Mouse (Mus musculus) MEL-GATA-1-ER (cell line): ENCODE measurements at regions not wholly inside any gene's neighbourhood (a gene's known extent, or its start where the extent isn't known, plus 50 kb on each side); places are given as distances from the start of the nearest gene placed in this dataset.

Experiments used
- DNase-seq: peaks from one replicate; pipeline ENCODE4 v3.0.0-alpha.2; 2012; ENCODE audit warnings: low read depth; ENCODE audit errors: extremely low read depth

DNA sequence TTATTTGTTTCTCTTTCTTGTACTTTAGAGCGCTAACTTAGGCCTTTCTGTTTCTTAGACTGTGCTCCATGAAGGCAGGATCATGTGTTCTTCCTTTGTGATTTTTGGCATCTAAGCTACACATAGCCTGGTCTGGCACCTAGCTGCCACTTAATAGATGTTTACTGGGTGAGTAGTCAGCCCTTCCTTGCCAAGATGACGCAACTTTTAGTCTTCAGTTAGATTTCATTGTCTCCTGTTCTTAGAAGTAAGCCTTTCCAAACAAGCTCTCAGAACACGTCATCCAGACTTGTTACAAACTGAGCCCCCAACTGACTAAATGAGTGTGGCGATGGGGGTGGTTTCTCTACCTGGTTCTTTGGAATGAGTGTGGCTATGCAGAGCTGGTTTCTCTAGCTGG is 85.4 kb upstream of the Rapgef5 start:
- DNase-seq, result no peak

DNA sequence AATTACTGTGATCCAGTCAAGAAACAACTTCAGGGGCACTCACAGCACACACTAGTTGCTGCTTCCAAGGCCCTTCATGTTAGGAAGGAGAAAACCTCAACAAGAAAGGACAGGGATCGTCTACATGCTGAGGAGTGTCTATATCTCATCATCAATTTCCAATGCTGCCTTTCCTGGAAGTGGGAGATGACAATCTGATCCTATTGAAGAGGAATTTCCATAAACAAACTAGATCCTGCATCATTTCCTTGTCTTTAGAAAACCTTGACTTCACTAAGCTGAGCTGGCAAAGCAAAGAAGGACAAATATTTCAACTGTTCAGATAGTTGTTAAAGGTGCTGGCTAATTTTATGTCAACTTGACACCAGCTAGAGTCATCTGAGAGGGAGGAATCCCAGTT is 83.5 kb upstream of the Rapgef5 start:
- DNase-seq, result no peak

DNA sequence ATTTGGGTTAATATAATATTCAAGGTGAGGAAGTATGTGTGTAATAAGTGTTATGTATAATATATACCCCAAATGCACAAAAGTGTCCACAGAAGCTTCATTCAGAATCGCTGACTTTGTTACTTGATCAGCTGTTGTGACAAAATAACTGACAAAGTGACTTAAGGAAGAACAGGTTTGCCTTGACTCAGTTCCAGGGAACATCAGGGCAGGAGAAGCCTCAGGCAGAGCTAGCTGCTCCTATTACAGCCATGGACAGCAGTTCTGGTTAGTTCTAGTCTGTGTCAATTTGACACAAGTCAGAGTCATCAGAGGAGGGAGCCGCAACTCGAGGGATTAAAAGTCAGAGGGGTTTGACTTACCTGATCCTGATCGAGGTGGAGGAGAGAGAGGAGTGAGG is 79.3 kb upstream of the Rapgef5 start:
- no peak for DNase-seq

DNA sequence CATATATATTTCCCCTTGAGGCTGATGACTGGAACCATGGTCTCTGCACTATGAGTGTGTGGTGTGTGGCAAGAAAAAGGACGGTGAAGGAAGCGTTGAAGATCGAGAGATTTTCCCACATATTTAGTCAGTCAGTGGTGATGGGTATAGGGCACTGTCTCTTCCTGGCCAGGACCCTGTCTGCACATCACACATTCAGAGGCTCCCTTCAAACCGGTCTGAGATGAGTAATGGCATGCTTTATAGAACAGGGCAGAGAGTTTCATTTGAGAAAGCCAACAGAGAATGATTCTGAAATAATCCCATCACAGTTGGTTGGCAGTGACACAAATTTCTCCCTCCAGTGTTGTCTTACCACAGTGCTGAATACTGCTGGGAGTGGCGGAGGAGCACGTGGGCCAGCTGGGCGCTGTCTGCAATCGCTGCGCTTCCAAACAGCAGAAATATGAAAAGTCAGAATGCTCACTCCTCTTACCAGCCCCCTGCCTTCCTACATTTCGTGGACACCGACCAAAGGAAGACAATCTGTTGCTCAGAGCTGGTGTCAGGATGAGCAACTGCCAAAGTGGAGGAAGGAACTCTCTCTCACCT is 77.2 kb upstream of the Rapgef5 start:
- DNase-seq, result no peak

DNA sequence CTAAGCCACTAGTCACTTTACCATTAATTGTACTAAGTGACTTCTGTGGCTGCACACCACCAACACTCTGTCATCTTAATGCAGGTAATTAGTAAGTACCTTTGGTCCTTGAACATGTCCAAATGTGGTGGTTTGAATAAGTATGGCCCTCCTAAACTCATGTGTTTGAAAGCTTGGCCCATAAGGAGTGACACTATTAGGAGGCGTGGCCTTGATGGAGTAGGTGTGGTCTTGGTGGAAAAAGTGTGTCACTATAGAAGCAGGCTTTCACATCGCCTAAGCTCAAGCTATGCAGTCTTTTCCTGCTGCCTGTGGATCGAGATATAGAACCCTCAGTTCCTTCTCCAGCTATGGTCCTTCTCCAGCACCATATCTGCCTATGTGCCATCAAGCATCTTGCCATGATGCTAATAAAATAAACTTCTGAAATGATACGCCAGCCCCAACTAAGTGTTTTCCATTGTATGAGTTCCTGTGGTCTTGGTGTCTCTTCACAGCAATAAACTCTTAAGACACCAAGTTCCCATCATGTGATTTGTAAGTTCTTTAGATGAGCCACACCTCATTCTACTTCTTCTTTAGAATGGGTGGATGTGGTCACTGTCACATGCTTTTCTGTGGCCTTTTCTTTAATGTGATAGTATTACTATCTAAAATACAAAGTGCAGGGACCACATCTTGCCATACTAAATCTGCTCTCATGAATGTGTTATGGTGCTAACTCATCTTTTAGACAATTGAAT is 71.9 kb upstream of the Rapgef5 start:
- DNase-seq, result no peak

DNA sequence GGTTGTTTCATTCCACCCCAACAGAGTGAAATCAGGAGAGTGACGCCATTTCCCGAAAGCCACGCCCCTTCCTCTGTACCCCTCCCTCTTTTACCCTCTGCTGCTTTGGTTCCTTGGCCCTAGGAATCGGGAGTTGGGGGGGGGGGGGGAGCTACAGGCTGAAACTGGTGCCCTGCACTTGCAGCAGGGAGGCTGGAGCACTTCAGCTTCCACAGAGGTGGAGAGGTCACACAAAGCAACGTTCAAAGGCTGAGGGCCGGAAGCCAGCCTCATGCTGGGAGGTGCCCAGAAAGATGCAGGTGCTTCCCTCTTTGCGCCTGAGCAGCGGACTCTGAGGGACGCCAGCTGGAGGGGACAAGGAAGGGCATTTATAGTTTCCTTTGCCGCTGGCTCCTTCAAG is 69.1 kb upstream of the Rapgef5 start:
- no peak for DNase-seq

DNA sequence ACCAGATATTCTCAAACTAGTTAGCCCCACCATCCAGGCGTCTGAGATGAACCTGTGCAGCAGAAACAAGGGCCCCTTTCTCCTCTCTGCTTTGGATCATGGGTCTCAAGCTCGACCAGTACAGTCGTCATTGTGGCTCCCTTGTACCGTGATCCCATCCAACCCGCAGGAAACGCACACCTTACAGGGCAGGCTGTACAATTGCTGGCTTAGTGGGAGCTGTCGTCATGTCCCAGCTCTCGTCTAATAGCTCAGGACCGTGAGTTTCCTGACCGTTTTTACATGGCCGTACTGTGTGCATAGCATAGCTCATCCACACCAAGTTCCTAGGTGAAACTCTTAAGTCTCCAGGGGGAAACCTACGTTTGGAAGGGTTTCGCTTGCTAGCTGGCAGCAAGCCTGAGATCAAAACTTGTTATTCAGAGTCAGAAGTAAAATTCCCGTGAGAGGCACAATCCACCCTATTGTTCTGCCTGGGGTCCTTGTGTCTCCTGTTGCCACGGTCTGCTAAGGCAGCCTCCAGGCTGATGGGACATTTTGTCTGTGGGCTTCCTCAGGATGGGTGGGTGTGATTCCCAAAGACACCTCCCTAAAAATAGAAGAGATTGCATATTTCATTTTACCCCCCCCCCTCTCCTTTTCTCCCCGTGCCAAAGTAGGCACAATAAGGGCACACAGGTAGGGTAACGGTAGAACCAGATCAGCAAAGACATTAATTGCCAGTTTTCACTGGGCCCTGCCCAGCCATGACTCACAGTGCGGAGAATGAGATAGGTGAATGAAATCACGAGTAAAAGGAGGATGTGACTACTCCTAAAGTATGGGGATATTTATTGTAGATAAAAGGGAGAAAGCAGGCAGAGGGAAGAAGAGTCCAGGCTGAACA is 68.2 kb upstream of the Rapgef5 start:
- DNase-seq, result no peak

DNA sequence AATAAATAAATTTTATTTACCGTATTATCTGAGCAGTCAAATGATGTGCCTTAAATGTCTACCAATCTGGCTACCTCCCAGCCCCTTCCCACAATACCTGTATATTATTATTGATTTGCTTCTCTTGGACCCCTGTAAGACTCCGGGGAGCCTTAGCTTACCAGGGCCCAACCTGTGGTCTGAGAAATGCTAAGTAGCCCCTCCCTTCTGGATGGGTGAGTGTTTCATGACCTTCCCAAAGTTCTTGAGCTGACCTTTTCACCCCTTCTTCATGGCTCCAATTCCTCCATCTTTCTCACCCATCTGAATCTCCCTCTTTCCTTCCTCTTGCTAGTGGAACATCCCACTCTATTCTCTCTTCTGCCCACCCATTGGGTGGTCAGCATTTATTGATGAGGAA is 67.2 kb upstream of the Rapgef5 start:
- DNase-seq, result no peak

DNA sequence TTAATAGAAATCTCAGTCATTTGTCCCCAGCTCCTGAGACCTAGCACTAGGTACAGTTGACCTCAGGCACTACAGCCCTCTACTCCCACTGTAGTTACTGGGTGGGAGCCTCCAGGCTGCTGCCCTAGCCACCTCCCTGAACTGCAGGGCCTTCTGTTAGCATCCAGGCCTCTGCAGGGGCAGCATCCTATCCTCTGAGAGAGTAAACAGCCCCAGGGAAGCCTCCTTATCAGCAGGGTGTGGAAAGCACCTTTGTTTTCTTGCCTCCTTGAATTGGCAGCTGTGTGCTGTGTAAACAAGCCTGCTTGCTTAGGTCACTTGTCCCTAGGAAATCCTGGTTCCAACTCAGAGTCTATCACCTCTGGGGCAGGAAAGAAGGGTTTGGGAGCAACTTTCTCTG is 66.2 kb upstream of the Rapgef5 start:
- no peak for DNase-seq

DNA sequence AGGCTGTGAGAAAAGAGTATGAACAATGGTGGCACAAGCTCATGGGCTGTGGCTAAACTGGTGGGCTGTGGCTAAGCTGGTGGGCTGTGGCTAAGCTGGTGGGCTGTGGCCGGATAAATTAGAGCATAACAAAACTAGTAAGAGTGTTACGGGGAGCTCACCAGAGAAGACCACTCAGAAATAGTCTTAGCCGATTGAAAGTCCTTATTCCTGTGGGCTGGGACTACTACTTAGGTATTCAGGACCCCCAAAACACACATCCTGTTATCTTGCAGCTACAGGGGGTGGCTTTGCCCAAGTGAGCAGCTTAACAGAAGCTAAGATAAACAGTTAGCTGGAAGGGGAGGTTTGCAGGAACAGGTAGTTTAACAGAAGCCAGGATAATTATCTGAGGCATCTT is 65.4 kb upstream of the Rapgef5 start:
- no peak for DNase-seq

DNA sequence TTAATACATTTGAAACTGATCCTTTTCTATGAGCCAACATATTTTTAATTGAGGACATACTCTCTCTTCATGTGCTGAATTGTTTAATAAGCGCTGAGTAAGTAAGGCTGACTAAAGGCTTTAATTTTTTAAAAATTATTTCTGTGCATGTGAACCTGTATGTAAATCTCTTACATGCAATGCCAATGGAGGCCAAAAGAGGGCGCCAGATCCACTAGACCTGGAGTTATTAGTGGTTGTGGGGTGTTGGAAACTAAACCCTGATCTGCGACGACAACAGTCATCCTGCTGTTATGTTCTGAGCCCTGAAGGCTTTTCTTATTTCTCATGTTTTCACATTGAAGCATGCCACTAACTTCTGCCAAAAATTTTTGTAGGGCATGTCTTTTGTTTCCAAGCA is 64.8 kb upstream of the Rapgef5 start:
- DNase-seq, result no peak

DNA sequence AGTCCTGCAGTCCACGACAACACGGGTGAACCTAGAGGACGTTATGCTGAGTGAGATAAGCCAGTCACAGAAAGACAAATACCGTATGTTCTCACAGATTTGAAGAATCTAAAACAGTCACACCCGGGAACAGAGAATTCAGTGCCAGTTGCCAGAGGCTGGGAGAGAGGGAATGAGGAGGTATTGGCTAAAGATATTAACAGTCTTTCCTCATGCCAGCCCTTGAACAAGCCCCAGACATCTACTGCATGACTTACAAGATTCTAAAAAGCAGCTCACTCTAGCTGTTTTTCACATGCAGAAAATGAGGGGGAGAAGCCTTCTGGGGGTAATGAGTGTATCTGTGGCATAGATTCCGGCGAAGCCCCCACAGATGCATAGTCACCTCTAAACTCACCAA is 60.5 kb upstream of the Rapgef5 start:
- no peak for DNase-seq

DNA sequence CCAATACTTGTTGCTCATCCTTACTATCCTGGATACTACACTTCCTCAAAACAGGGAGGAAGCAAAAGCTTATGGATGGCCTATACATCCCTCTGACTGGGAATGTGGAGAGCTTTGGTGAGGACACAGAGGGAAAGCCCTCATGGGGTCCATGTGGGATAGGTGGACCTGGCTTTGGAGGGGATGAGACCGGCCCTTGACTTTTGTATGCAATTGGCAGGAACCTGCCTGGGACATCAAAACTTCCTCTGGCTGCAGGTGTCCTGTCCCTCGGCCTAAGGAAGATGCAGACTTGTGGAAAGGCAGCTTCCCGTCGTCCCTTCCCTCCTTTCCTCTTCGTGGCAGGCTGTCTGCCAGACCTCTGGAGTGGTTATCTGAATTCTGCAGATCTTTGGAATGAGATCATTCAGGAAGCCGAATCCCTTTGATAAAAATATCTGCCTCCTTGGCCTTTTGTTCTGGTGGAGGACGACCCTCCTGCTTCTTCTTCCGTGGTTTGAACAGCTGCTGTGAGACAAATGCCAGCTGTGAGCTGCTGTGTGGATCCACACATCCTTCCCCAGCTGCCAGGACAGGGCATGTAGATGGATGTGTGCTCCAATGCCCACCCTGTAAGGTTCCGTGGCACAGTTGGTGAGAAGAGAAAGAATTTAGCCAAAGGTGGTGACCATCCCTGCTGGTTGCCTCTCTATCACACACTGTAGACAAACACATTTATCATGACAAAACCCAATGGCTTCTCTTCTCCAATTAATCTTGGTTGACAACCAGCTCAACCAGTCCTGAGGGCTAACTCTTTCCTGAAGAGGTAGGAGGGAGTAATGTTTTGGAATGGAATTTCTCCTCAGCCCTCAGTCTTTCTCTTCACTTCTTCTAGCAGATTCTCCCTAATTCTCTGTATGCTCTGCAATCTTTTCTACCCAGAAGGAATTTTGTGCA is 57.9 kb upstream of the Rapgef5 start:
- no peak for DNase-seq

DNA sequence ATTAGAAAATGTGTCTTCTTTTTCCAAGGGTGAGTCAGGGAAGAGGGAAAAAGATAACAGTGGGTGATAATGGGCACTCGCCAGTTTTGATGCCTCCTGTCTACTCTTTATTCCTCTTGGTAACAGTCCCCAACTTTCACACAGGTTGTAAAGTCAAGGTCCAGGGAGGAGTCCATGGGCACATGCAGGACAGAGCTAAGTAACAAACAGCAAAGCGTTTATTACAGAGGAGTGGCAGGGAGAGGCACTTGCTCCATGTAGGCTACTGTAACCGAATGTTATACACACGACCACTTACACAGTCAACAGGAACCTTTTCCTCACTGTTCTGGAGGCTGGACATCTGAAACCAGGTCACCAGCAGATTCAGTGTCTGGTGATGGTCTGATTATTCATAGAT is 56.7 kb upstream of the Rapgef5 start:
- no peak for DNase-seq

DNA sequence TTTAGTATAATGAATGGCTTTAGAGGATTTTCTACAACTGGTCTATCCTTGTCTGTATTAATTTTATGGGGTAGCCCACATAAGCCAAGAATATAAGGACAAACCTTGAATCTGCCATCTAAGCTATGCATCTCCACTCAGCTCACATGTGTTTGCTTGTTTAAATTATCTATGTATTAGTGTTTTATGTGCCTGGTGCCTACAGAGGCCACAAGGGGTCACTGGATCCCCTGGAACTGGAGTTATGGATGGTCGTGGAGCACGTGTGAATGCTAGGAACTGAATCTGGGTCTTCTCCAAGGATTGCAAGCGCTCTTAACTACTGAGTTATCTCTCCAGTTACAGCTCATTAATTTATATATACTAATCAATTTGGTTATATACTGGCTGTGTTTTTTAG is 51.1 kb upstream of the Rapgef5 start:
- DNase-seq, result no peak

DNA sequence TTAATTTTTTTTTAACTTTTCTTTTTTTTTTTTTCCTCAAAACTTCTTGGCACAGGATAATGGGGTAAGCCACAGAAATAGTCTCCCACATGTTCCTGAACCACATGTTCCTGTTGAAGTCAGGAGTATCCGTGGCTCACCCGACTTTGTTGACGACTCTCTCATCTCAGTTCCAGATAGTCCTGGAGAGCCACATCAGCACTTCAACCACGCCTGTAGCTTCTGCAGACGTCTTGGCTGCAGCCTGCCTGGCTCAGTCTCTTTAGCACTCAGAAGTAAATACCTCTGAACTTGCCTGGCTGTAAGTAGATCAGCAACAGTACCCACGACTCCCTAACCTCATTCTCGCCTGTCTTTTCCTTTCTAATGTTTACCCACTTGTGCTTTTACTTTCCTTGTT is 50.3 kb upstream of the Rapgef5 start:
- no peak for DNase-seq
